Mouse (Mus musculus) hindbrain, embryonic 10.5 days (tissue): Measurements from ENCODE around the gene Man2a1. TPM values are rescaled to one million over a fixed set of nuclear protein-coding genes. Genes with fewer than 3 reads are reported as not detected.
A peak's percentile ranks its signal among the peaks of the same experiment; 100 is the strongest.

ENCODE experiments used
- DNase-seq: peaks from one replicate; pipeline ENCODE4 v3.0.0-alpha.2; 2017; ENCODE audit warnings: low spot score
- H3K27ac ChIP-seq: fragments of 300-500 bp; sonication (generic); 2 replicates; pipeline ENCODE4 v1.5.1; 2016; ENCODE audit warnings: mild to moderate bottlenecking, moderate library complexity
- H3K27me3 ChIP-seq: fragments of 300-500 bp; sonication (generic); 2 replicates; pipeline ENCODE4 v1.6.1; 2016; ENCODE audit warnings: mild to moderate bottlenecking; ENCODE audit not compliant: poor library complexity, insufficient read depth, severe bottlenecking
- H3K36me3 ChIP-seq: fragments of 300-500 bp; sonication (generic); 2 replicates; pipeline ENCODE4 v1.6.1; 2016; ENCODE audit warnings: mild to moderate bottlenecking, moderate library complexity
- H3K4me1 ChIP-seq: fragments of 300-500 bp; sonication (generic); replicated peaks from 2 replicates; pipeline ENCODE4 v1.6.1; 2016; ENCODE audit warnings: mild to moderate bottlenecking
- H3K4me3 ChIP-seq: fragments of 300-500 bp; sonication (generic); 2 replicates; pipeline ENCODE4 v1.5.1; 2016; ENCODE audit warnings: mild to moderate bottlenecking, moderate library complexity
- H3K9me3 ChIP-seq: fragments of 300-500 bp; sonication (generic); 2 replicates; pipeline ENCODE4 v1.6.1; 2016; ENCODE audit warnings: mild to moderate bottlenecking, moderate library complexity
- WGBS: fragments of 180-500 bp; shearing (Covaris S2); methylation state at CpG from one replicate; pipeline ENCODE4 v1.1.7; 2016; 5-methylcytosine and 5-hydroxymethylcytosine counted together
- polyA plus RNA-seq: library from polyadenylated mRNA; unstranded; fragments of >200 nt; fragmentation: Nextera tagmentation; extraction: Ambion mirVana; gene quantifications from 2 replicates; pipeline ENCODE4 v1.2.1, GENCODE M21; 2016

The Man2a1 gene
- polyA plus RNA-seq, 1 experiment from 2014 or later = 3.2 TPM

DNA sequence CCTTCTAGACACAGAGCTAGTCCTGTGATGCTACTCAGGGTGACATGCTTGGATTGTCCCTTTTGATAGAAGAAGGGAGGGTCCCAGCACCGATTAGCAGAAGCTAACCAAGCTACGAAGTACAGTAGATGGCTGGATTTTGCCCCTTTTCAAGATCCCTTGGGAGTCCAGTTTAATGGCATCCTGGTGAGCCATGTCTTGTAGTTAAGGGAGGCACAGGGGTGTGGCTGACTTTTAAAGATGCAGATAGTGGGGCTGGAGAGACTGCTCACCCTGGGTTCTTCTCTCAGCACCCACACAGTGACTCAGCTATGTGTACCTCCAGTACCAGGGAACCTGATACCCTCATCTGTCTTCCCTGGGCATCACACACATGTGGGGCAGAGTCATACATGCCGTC, 20.1 kb downstream of the Man2a1 start:
- H3K27me3 ChIP-seq = no peaks in the 10 kb centered on the region
- no peak for DNase-seq
- no peaks in the 10 kb centered on the region for H3K9me3 ChIP-seq
- WGBS = 89% methylated on average over 3 of the region's 3 CpGs
- no peak overlapping the region for H3K27ac ChIP-seq
- H3K4me1 ChIP-seq = peaks cover 32% of the 10 kb centered on the region
- H3K36me3 ChIP-seq = peaks cover 5% of the 10 kb centered on the region; the same call in 1 of the 2 replicates
- no peak overlapping the region for H3K4me3 ChIP-seq

DNA sequence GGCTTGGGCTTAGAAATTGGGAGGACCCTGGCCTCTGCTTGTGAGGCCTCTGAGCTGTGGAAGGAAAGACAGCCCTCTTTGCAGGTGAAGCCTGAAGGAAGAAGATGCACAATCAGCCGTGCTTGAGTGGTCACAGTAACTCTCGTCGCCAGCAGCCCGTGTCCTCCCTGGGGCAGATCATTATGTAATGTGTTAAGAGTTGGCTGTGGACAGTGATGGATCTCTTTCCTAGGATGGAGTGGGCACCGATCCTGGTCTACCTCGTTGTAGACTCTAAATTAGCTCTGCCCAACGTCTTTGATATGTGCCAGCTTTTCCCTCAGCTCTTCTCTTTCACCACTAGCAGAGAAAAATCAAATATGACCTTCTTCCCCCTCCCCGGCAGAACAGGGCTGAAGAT, 20.7 kb downstream of the Man2a1 start:
- Histone ChIP-seq H3K4me1 (peaks cover 31% of the 10 kb centered on the region), H3K27ac (no peak overlapping the region), H3K36me3 (peaks cover 6% of the 10 kb centered on the region; the same call in 1 of the 2 replicates), H3K9me3 (no peaks in the 10 kb centered on the region), H3K4me3 (no peak overlapping the region), H3K27me3 (no peaks in the 10 kb centered on the region)
- 52% methylated on average over 8 of the region's 8 CpGs for WGBS
- no peak for DNase-seq

DNA sequence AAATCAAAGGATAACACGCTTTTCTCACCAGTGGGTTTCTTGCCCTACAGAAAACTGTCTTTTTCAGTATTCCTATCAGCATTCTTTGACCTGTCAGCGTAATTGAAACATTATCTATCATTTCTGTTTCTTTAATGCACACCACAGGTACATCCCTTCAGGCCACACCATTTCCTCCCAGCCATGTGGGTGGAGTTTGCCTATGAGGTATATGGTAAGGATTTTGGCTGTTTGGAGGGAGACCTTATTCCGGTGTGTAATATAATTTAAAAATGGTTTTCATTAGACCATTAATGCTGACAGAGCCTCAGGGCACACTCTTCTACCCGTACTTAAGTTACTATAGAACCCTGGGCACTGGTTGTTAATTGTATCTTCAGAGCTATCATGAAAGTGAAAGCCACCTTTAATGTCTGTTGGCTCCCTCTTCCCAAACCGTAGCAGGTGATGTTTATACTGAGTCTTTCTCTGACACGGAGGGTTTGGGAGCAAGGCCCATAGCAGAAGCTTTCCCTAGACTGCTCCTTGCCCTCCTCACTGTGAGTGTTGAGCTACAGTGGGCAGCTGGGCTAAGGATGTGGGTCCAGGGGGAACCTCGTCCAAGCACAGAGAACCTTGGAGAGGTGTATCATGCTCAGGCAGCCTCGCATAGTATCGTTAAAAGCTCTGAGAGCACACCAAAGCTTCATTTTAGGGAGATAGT, 21.3 kb downstream of the Man2a1 start:
- WGBS = 84% methylated on average over 9 of the region's 9 CpGs
- no peak overlapping the region; the same call in 1 of the 2 replicates for H3K27ac ChIP-seq
- DNase-seq = no peak

DNA sequence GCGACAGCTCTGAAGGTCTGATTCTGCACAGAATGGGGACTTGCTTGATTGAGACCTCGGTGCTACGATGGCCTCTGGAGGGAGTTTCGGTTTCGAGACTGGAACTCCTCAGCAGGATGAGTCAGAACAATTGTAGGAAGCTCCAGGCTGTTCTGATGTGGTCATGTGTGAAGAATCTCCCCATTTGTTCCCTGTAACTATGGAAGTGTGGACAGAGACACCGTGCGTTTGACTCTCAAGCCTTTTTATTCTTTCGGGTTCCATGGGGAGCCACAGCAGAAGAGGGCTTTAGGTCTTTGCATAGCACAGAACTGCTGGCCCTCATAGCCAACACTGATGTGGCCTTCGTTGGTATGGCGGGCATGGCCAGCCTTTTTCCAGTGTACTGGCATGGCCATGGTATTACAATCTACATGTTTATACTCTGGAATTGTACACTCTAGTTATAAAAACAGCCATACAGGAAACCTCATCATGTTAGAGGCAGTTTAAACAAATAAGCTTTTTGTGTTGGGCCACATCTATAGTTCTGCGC, 21.9 kb downstream of the Man2a1 start:
- Histone ChIP-seq H3K9me3 (no peaks in the 10 kb centered on the region), H3K36me3 (peaks cover 6% of the 10 kb centered on the region), H3K27ac (no peak overlapping the region; the same call in 1 of the 2 replicates), H3K4me1 (peaks cover 36% of the 10 kb centered on the region), H3K4me3 (no peak overlapping the region), H3K27me3 (no peaks in the 10 kb centered on the region)
- 62% methylated on average over 11 of the region's 11 CpGs for WGBS
- no peak for DNase-seq

More for the DNA sequence above, 21.3 kb downstream of the Man2a1 start:
- Histone ChIP-seq H3K27me3 (no peaks in the 10 kb centered on the region), H3K36me3 (peaks cover 6% of the 10 kb centered on the region), H3K4me3 (no peak overlapping the region), H3K9me3 (no peaks in the 10 kb centered on the region), H3K4me1 (peaks cover 30% of the 10 kb centered on the region)

DNA sequence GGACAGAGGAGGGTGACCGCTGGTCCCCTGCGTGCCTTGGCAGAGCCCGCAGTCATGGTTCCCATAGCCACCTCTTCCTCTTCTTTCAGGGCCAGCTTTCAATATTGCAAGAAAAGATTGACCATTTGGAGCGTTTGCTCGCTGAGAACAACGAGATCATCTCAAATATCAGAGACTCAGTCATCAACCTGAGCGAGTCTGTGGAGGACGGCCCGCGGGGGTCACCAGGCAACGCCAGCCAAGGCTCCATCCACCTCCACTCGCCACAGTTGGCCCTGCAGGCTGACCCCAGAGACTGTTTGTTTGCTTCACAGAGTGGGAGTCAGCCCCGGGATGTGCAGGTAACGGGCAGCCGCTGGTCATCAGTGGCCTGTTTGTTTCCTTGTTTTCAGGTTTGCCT, 23.9 kb downstream of the Man2a1 start:
- no peak for DNase-seq
- WGBS = 89% methylated on average over 15 of the region's 15 CpGs
- Histone ChIP-seq H3K27me3 (no peaks in the 10 kb centered on the region), H3K27ac (no peak overlapping the region), H3K4me3 (no peak overlapping the region), H3K4me1 (peaks cover 37% of the 10 kb centered on the region), H3K36me3 (peaks cover 6% of the 10 kb centered on the region), H3K9me3 (no peaks in the 10 kb centered on the region)

DNA sequence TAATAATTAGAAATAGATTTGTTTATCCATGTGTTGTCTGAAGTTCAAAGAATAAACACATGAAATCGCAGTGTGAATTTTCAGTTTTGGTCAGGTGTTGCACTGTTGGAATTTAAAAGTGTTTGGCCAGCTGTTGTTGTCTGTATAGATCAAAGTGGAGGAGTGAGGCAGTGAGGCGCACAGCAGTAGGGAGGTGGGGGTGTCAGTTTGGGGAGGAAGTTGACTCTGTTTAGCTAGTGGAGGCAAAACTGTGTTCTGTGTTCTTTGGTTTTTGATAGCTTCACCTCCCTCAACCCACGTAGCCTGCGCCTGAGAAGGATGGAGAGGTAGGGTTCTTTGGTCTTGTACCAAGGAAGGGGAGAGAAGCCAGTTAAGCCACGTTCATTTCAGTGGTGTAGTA, 28.3 kb downstream of the Man2a1 start:
- H3K27ac ChIP-seq = no peak overlapping the region
- WGBS = 84% methylated on average over 5 of the region's 5 CpGs
- no peaks in the 10 kb centered on the region for H3K27me3 ChIP-seq
- H3K4me3 ChIP-seq = no peak overlapping the region
- peaks cover 15% of the 10 kb centered on the region for H3K36me3 ChIP-seq
- no peaks in the 10 kb centered on the region for H3K9me3 ChIP-seq
- H3K4me1 ChIP-seq = peaks cover 9% of the 10 kb centered on the region; the same call in 1 of the 2 replicates
- DNase-seq = no peak

DNA sequence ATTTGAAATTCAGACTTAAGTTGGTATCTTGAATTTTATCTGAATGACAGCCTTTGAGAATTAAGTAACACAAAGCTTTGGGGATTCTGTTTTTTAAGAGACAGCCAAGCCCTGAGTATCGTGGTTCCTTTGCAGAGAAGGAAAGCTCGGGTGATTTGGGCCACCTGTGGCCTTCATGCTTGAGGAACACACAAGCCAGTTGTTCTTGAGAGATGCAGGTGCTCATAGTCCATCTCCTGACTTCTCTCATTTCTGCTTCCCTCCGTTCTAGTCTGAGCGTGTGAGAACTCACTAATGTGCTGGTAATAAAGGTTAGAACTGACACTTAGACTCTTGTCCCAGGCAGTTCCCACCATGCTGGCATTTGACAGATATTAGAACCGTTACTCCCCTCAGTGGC, 28.9 kb downstream of the Man2a1 start:
- H3K27ac ChIP-seq = no peak overlapping the region
- peaks cover 9% of the 10 kb centered on the region; the same call in 1 of the 2 replicates for H3K4me1 ChIP-seq
- no peaks in the 10 kb centered on the region for H3K9me3 ChIP-seq
- H3K36me3 ChIP-seq = peaks cover 15% of the 10 kb centered on the region
- no peak overlapping the region for H3K4me3 ChIP-seq
- 87% methylated on average over 5 of the region's 5 CpGs for WGBS
- DNase-seq = no peak
- no peaks in the 10 kb centered on the region for H3K27me3 ChIP-seq

DNA sequence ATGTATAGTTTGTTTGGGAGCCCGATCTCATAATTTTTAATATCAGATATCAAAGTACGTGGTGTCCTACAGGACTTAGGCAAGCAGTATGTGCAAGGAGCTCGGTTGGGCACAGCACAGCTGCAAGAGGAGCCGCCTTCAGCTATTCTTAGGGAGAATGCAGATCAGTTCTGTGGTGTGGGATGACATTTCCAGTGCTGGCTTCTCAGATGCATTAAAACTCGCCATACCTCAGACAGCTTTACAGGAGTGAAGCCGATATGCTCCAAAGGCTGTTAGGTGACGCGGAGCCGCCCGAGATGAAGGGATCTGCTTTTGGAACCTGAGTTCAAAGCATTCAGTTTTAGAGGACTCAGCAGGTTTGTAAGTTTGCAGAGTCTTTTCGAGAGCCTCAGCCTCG, 30.0 kb downstream of the Man2a1 start:
- WGBS = 95% methylated on average over 12 of the region's 12 CpGs
- H3K4me3 ChIP-seq = no peak overlapping the region
- H3K27ac ChIP-seq = no peak overlapping the region
- no peaks in the 10 kb centered on the region for H3K9me3 ChIP-seq
- H3K36me3 ChIP-seq = peaks cover 12% of the 10 kb centered on the region
- peaks cover 9% of the 10 kb centered on the region; the same call in 1 of the 2 replicates for H3K4me1 ChIP-seq
- no peak for DNase-seq
- no peaks in the 10 kb centered on the region for H3K27me3 ChIP-seq

DNA sequence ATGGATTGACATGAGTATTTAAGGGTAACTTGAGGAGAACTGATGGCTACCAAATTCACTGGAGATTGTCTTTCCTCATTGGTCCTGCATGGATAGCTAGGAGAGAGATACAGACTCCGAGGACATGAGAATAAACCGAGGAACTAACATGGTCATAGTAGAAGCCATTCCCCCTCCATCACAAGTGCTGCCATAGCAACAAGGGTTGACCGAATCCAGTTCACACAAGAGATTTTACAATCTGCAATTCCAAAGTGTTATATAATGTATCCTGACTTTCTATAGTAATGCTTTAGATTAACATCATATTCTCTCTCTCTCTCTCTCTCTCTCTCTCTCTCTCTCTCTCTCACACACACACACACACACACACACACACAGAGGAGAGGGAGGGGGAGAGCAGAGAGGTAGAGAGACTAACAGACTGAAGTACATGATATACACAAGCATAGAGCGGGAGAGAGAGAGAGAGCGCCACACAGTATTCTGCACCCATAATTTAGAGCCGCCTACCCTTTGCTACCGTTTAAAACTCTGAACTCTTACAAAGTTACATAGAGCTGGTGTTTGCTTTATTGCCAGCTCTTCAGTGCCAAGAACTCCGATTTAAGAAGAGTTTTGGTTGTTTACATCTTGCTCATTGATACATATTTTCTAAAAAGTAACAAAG, 37.5 kb downstream of the Man2a1 start:
- Histone ChIP-seq H3K4me1 (peaks cover 22% of the 10 kb centered on the region), H3K27ac (no peak overlapping the region), H3K27me3 (no peaks in the 10 kb centered on the region), H3K9me3 (no peaks in the 10 kb centered on the region), H3K4me3 (no peak overlapping the region), H3K36me3 (peaks cover 7% of the 10 kb centered on the region)
- 85% methylated on average over 8 of the region's 8 CpGs for WGBS
- no peak for DNase-seq

DNA sequence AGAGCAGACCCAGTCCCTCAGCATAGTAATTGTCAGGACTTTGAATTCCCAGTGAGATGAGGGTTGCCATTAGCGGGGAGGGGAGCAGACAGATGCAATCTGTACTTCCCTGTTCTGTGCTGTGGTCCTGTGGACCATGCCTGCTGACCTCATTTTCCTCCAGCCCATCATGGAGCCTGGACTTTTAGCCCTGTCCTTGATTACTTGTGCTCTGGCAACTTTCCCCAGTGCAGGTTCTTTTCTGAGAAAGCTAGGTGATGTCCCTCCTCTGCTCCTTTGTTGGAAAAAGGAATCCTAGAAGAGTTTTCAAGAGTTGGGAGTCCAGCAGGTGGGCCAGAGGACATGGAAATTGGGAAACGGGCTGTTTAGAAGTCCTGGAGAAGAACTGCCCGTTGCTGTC, 40.8 kb downstream of the Man2a1 start:
- WGBS = 65% methylated on average over 3 of the region's 3 CpGs

DNA sequence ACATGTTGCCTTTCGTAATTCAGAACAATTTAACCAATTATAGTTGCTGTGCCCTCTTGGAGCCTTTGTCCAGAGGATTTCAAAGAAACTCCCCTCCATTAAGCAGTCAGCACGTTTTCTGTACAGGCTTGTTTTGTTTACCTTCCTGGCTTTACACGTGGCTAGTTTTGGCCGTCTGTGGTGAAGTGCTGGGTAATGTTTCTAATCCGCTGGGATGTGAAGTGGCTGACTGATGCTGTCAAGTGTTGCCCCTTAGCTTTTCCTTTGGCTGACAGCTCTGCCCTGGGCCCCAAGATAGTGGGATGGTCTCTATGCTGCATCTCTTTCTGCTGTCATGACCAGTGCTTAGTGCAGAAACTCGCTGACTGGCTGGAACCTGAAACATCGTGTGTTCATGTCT, 43.1 kb downstream of the Man2a1 start:
- no peak overlapping the region for H3K27ac ChIP-seq
- H3K9me3 ChIP-seq = no peaks in the 10 kb centered on the region
- 32% methylated on average over 7 of the region's 7 CpGs for WGBS
- peaks cover 7% of the 10 kb centered on the region for H3K36me3 ChIP-seq
- no peak for DNase-seq
- H3K4me1 ChIP-seq = peaks cover 31% of the 10 kb centered on the region
- H3K4me3 ChIP-seq = no peak overlapping the region
- no peaks in the 10 kb centered on the region for H3K27me3 ChIP-seq

More for the DNA sequence above, 40.8 kb downstream of the Man2a1 start:
- no peak for DNase-seq
- Histone ChIP-seq H3K9me3 (no peaks in the 10 kb centered on the region), H3K36me3 (peaks cover 7% of the 10 kb centered on the region), H3K4me3 (no peak overlapping the region), H3K27me3 (no peaks in the 10 kb centered on the region), H3K4me1 (peaks cover 31% of the 10 kb centered on the region), H3K27ac (0 out of 2 replicates have a peak overlapping the region, but pooled peaks have one; percentile 35)

DNA sequence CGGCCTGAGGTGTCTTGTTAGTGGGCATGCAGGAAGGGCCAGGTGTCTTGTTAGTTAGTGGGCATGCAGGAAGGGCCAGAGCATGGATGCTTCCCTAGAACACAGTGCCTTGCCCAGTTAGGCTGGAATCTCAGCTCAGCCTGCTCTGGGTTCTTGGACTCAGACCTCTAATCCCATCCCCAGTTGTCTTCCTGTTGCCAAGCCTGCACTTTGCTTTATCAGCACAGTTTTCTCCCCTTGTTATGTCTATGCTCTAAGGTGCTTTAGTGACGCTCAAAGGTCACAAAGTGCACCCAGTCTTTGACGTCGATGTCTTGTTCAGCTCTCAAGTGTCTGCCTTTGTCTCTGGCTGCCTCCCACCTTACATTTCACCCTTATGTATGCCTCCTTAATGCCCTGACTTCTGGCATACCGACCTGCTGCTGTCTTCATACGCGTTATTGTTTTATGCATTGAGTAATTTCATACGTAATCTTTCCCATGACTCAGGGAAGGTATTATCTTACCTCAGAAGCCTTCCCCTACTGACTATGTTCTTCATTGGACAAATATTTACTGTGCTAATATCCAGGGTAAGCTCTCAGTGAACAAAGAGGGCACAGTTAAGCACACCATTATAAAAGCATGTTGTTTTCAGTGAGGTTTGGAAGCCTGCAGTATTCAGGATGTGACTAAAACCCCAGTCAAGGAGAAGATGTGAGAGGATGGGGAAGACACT, 44.5 kb downstream of the Man2a1 start:
- no peaks in the 10 kb centered on the region for H3K9me3 ChIP-seq
- no peaks in the 10 kb centered on the region for H3K27me3 ChIP-seq
- no peak overlapping the region for H3K4me3 ChIP-seq
- peaks cover 5% of the 10 kb centered on the region for H3K36me3 ChIP-seq
- no peak for DNase-seq
- WGBS = 80% methylated on average over 8 of the region's 8 CpGs
- H3K27ac ChIP-seq = no peak overlapping the region
- peaks cover 26% of the 10 kb centered on the region for H3K4me1 ChIP-seq
